Mouse (Mus musculus) bone marrow, adult 2 months (tissue): ENCODE results near the gene 1700034J05Rik. TPM values are rescaled to one million over a fixed set of nuclear protein-coding genes. Genes with fewer than 3 reads are reported as not detected.

ENCODE experiments used
- H3K27ac ChIP-seq: fragments of 200-500 bp; 2 replicates; pipeline ENCODE4 v1.5.1; 2012; ENCODE audit warnings: low read depth, mild to moderate bottlenecking, control low read depth, inconsistent platforms, low read length; ENCODE audit not compliant: control insufficient read depth, poor library complexity, insufficient read depth
- H3K4me1 ChIP-seq: fragments of 200-500 bp; 2 replicates; pipeline ENCODE4 v1.6.1; 2011; ENCODE audit warnings: low read length; ENCODE audit not compliant: control insufficient read depth, insufficient read depth
- H3K4me3 ChIP-seq: fragments of 200-500 bp; replicated peaks from 2 replicates; pipeline ENCODE3; 2011; ENCODE audit warnings: mild to moderate bottlenecking, low read depth, low read length, control low read depth; ENCODE audit not compliant: control insufficient read depth
- CTCF ChIP-seq: fragments of 200-500 bp; IDR thresholded peaks from 2 replicates; pipeline ENCODE4 v1.5.1; 2011; ENCODE audit warnings: low read length, control low read depth; ENCODE audit not compliant: control insufficient read depth, insufficient read depth
- POLR2A ChIP-seq: fragments of 200-500 bp; IDR thresholded peaks from 2 replicates; pipeline ENCODE4 v1.6.1; 2011; ENCODE audit warnings: low read depth, mild to moderate bottlenecking, control low read depth, low read length, borderline replicate concordance; ENCODE audit not compliant: control insufficient read depth
- WGBS: fragments of 180-500 bp; shearing (Covaris S2); methylation state at CpG from one replicate; pipeline ENCODE4 v1.1.7; 2018; 5-methylcytosine and 5-hydroxymethylcytosine counted together
- polyA plus RNA-seq: library from polyadenylated mRNA; stranded (reverse); fragments of >200 nt; gene quantifications from 2 replicates; pipeline ENCODE4 v1.2.4, GENCODE M21; 2011; ENCODE audit warnings: low replicate concordance; ENCODE audit not compliant: missing spikeins, insufficient read depth, insufficient read length

The 1700034J05Rik gene
- polyA plus RNA-seq, 1 experiment: not detected

GRCm38 (mm10) chr6:146960956-146961355, 6.7 kb upstream of the 1700034J05Rik start:
- Histone ChIP-seq H3K4me3 (no peak overlapping the region), H3K4me1 (no peaks in the 10 kb centered on the region), H3K27ac (no peak overlapping the region)
- TF ChIP-seq POLR2A (no peak), CTCF (no peak)
- WGBS: 79% methylated on average over 5 of the region's 5 CpGs

DNA sequence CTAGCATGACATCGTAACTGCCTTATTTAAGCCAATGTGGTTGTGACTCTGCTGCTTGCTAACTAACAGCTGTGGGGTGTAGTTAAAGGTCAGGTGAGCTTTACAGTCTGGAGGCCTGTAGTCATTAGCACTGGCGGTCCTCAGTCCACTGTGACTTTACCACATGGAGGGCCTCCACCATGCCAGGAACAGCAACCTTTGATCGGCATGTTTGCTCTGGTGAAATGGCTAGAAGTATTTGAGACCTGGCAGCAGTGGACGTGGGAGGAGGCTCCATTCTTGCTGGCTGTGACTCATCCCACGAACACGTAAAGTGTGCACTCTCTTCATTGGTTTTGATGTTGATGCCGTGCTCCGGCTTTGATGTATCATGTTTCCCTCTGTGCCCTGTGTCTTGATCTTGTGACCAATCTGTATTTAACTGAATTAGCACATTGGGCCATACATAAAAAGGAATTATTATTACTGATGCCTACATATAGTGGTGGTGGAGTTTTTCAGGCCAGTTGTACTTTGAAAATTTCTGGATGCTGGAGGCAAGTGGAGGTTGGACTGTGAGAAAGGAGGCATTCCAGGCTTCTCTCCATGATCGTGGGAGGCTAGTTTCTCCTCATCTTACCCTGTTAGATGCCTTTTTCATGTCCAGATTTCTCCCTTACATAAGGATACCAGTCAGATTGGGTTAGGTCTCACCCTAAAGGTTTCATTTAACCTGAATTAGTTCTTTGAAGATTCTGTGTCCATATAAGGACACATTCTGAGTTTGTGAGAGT, 5.9 kb upstream of the 1700034J05Rik start:
- TF ChIP-seq CTCF (no peak), POLR2A (no peak)
- no peaks in the 10 kb centered on the region for H3K4me1 ChIP-seq

GRCm38 (mm10) chr6:146958694-146959093, 4.5 kb upstream of the 1700034J05Rik start:
- H3K4me3 ChIP-seq: no peak overlapping the region
- 59% methylated on average over 1 of the region's 1 CpGs for WGBS

More for the DNA sequence above, 5.9 kb upstream of the 1700034J05Rik start:
- H3K4me3 ChIP-seq: no peak overlapping the region
- 86% methylated on average over 9 of the region's 9 CpGs for WGBS
- H3K27ac ChIP-seq: no peak overlapping the region

GRCm38 (mm10) chr6:146956961-146957360, 2.7 kb upstream of the 1700034J05Rik start:
- no peaks in the 10 kb centered on the region for H3K4me1 ChIP-seq
- no peak overlapping the region for H3K4me3 ChIP-seq
- 87% methylated on average over 1 of the region's 1 CpGs for WGBS
- no peak overlapping the region for H3K27ac ChIP-seq
- TF ChIP-seq POLR2A (no peak), CTCF (no peak)

More at GRCm38 (mm10) chr6:146958694-146959093, 4.5 kb upstream of the 1700034J05Rik start:
- no peaks in the 10 kb centered on the region for H3K4me1 ChIP-seq
- TF ChIP-seq CTCF (no peak), POLR2A (no peak)
- no peak overlapping the region for H3K27ac ChIP-seq

- TF ChIP-seq POLR2A: no peak
- TF ChIP-seq CTCF: no peak
- WGBS: 43% methylated on average over 12 of the region's 12 CpGs
- Histone ChIP-seq H3K4me1 (no peaks in the 10 kb centered on the region), H3K27ac (no peak overlapping the region), H3K4me3 (no peak overlapping the region)
Observed at GRCm38 (mm10) chr6:146955896-146956295, 1.7 kb upstream of the 1700034J05Rik start.

DNA sequence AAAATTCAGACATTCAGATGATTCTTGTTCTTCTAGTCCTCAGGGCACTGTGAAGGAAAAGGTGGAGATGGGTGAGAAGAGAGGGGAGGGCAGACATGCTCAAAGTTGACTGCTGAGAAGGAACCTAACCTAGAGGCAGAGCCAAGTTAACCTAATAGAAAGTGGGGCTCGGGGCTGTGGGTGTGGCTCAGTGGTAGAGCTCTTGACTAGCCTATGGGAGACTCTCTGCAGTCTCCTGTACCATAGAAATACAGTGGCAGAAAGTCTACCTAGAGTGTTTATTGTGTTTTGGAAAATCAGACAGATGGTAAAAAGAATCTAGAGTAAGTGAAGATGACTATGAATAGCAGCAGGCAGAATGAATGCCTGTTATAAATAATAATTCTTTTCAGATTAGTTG, 1.3 kb upstream of the 1700034J05Rik start:
- 50% methylated on average over 1 of the region's 1 CpGs for WGBS
- H3K4me1 ChIP-seq: no peaks in the 10 kb centered on the region
- no peak overlapping the region for H3K4me3 ChIP-seq
- TF ChIP-seq CTCF: no peak
- no peak for TF ChIP-seq POLR2A
- H3K27ac ChIP-seq: no peak overlapping the region

DNA sequence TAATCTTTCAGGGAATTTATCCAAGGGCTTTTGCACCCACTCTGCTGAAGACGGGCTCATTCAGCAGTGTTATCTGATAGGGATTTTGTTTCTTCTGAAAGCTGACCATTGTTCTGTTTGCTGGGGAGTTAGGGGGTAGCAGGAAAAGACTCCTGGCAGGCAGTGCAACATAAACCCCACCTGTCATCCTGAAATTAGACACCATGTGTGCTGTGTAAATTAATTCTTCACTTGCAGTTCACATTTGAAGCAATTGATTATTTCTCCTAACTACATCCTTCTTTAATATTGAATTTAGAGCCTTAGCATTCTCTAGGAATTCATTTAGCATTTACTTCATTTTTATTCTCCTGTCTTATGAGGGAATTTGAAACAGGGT, 3.8 kb downstream of the 1700034J05Rik start:
- no peak overlapping the region for H3K4me3 ChIP-seq
- 55% methylated on average over 1 of the region's 1 CpGs for WGBS
- H3K4me1 ChIP-seq: no peaks in the 10 kb centered on the region
- H3K27ac ChIP-seq: no peak overlapping the region
- no peak for TF ChIP-seq POLR2A
- no peak for TF ChIP-seq CTCF

- TF ChIP-seq POLR2A: no peak
- no peak for TF ChIP-seq CTCF
- Histone ChIP-seq H3K27ac (no peak overlapping the region), H3K4me1 (no peaks in the 10 kb centered on the region), H3K4me3 (no peak overlapping the region)
- 53% methylated on average over 10 of the region's 10 CpGs for WGBS
Observed at GRCm38 (mm10) chr6:146949682-146950453, 4.4 kb downstream of the 1700034J05Rik start.
